Mouse (Mus musculus) liver, adult 2 months (tissue): ENCODE measurements around the gene Btg3. TPM values are rescaled to one million over a fixed set of nuclear protein-coding genes. Genes with fewer than 3 reads are reported as not detected.

ENCODE experiments used
- DNase-seq: peaks from one replicate; pipeline ENCODE4 v3.0.0-alpha.2; 2011; ENCODE audit warnings: low read depth, low spot score; ENCODE audit errors: extremely low read depth
- H3K27ac ChIP-seq: fragments of 200-500 bp; replicated peaks from 2 replicates; pipeline ENCODE4 v1.5.1; 2012; ENCODE audit warnings: low read depth, mild to moderate bottlenecking, control low read depth, inconsistent platforms, low read length; ENCODE audit not compliant: insufficient read depth
- H3K27me3 ChIP-seq: fragments of 200-500 bp; 2 replicates; pipeline ENCODE4 v1.6.1; 2012; ENCODE audit warnings: mild to moderate bottlenecking, moderate library complexity, low read length, inconsistent platforms; ENCODE audit not compliant: control insufficient read depth, insufficient read depth
- H3K36me3 ChIP-seq: fragments of 200-500 bp; 2 replicates; pipeline ENCODE4 v1.6.1; 2012; ENCODE audit warnings: low read length, inconsistent platforms; ENCODE audit not compliant: control insufficient read depth, insufficient read depth
- H3K4me1 ChIP-seq: fragments of 200-500 bp; 2 replicates; pipeline ENCODE4 v1.6.1; 2011; ENCODE audit warnings: low read length; ENCODE audit not compliant: control insufficient read depth, insufficient read depth
- H3K4me3 ChIP-seq: fragments of 200-500 bp; 2 replicates; pipeline ENCODE4 v1.5.1; 2011; ENCODE audit warnings: low read depth, mild to moderate bottlenecking, control low read depth, low read length, moderate library complexity; ENCODE audit not compliant: insufficient read depth
- H3K79me2 ChIP-seq: fragments of 200-500 bp; 2 replicates; pipeline ENCODE4 v1.6.1; 2012; ENCODE audit warnings: inconsistent platforms, mild to moderate bottlenecking, low read length, moderate library complexity; ENCODE audit not compliant: control insufficient read depth, insufficient read depth
- H3K9ac ChIP-seq: fragments of 200-500 bp; 2 replicates; pipeline ENCODE4 v1.6.1; 2012; ENCODE audit warnings: low read depth, mild to moderate bottlenecking, control low read depth, inconsistent platforms, low read length
- CTCF ChIP-seq: fragments of 200-500 bp; IDR thresholded peaks from 2 replicates; pipeline ENCODE4 v1.5.1; 2011; ENCODE audit warnings: low read depth, low read length, control low read depth
- POLR2A ChIP-seq: fragments of 200-500 bp; IDR thresholded peaks from 2 replicates; pipeline ENCODE4 v1.6.1; 2011; ENCODE audit warnings: low read length, control low read depth; ENCODE audit not compliant: insufficient read depth; ENCODE audit errors: extremely low read depth
- WGBS: fragments of 180-500 bp; shearing (Covaris S2); methylation state at CpG from one replicate; pipeline ENCODE4 v1.1.7; 2018; 5-methylcytosine and 5-hydroxymethylcytosine counted together
- polyA plus RNA-seq: library from polyadenylated mRNA; depleted of rRNA; stranded (reverse); fragments of >200 nt; gene quantifications from 2 replicates; pipeline ENCODE4 v1.2.3, GENCODE M21; 2012; rRNA removed
- total RNA-seq: library from RNA; depleted of rRNA; stranded (reverse); fragments of >200 nt; gene quantifications from 2 replicates; pipeline ENCODE4 v1.2.3, GENCODE M21; 2014; rRNA removed

The Btg3 gene
- total and polyA plus RNA-seq, 2 experiments, result 0.73 to 1.5 TPM

- Histone ChIP-seq H3K79me2 (no peaks in the 10 kb centered on the region), H3K27ac (no peak overlapping the region), H3K36me3 (no peaks in the 10 kb centered on the region), H3K4me3 (no peak overlapping the region), H3K9ac (no peak overlapping the region), H3K4me1 (peaks cover 2% of the 10 kb centered on the region; the same call in 1 of the 2 replicates), H3K27me3 (no peaks in the 10 kb centered on the region)
- no peak for TF ChIP-seq POLR2A
- TF ChIP-seq CTCF, result no peak
- WGBS, result 80% methylated on average over 5 of the region's 5 CpGs
- no peak for DNase-seq
These were observed 82.3 kb downstream of the Btg3 start for GRCm38 (mm10) chr16:78294606-78295275.

GRCm38 (mm10) chr16:78294051-78294450 lies 82.9 kb downstream of the Btg3 start:
- 81% methylated on average over 1 of the region's 1 CpGs for WGBS

GRCm38 (mm10) chr16:78283231-78283630 lies 93.8 kb downstream of the Btg3 start:
- no peak for DNase-seq
- Histone ChIP-seq H3K4me3 (no peak overlapping the region), H3K27me3 (no peaks in the 10 kb centered on the region), H3K36me3 (no peaks in the 10 kb centered on the region), H3K79me2 (no peaks in the 10 kb centered on the region), H3K9ac (no peak overlapping the region), H3K27ac (no peak overlapping the region), H3K4me1 (no peaks in the 10 kb centered on the region)
- TF ChIP-seq CTCF (no peak), POLR2A (no peak)
- 75% methylated on average over 5 of the region's 5 CpGs for WGBS

More at GRCm38 (mm10) chr16:78294051-78294450, 82.9 kb downstream of the Btg3 start:
- no peaks in the 10 kb centered on the region for H3K36me3 ChIP-seq
- no peak overlapping the region for H3K9ac ChIP-seq
- no peaks in the 10 kb centered on the region for H3K27me3 ChIP-seq
- H3K4me1 ChIP-seq, result peaks cover 2% of the 10 kb centered on the region; the same call in 1 of the 2 replicates
- H3K79me2 ChIP-seq, result no peaks in the 10 kb centered on the region
- DNase-seq, result no peak
- H3K27ac ChIP-seq, result no peak overlapping the region
- TF ChIP-seq POLR2A (no peak), CTCF (no peak)
- H3K4me3 ChIP-seq, result no peak overlapping the region

Other genes with a start within 250 kb of the Btg3 start
- gene Cxadr, start 75.7 kb downstream of the Btg3 start, total RNA-seq, result 50.9 and 64.9 TPM in 2 replicates
- 23.6 and 26.4 TPM in 2 replicates for gene Cxadr, start 75.7 kb downstream of the Btg3 start, polyA plus RNA-seq
- gene D16Ertd472e, start 199.5 kb upstream of the Btg3 start, total RNA-seq, result 6.1 and 7.6 TPM in 2 replicates
- gene D16Ertd472e, start 199.5 kb upstream of the Btg3 start, polyA plus RNA-seq, result 3.6 and 3.9 TPM in 2 replicates